Mouse (Mus musculus): ENCODE data around the gene Tuba4a. TPM values are rescaled to one million over a fixed set of nuclear protein-coding genes. Genes with fewer than 3 reads are reported as not detected.

Gene Tuba4a
- polyA plus RNA-seq, 1 experiment from 2014 or later = 10.7 TPM

Small RNAs within 50 kb of the gene (microRNA-seq; reads per million reads assigned to microRNA genes)
- gene Gm27943 = not detected

Other genes starting within 250 kb of the Tuba4a start
- 13.1 and 13.3 TPM in 2 replicates for gene Nhej1, start 94.7 kb downstream of the Tuba4a start, polyA plus RNA-seq (2016; fragmentation: Nextera tagmentation; extraction: Ambion mirVana)
- 0.11 TPM in 1 of 2 replicates, not detected in the other for gene Slc23a3, start 86.0 kb downstream of the Tuba4a start, polyA plus RNA-seq (2016; fragmentation: Nextera tagmentation; extraction: Ambion mirVana)
- gene Cnppd1, start 77.2 kb downstream of the Tuba4a start, polyA plus RNA-seq (2016; fragmentation: Nextera tagmentation; extraction: Ambion mirVana) = 35.6 and 41.3 TPM in 2 replicates
- 31.5 and 35.3 TPM in 2 replicates for gene Retreg2, start 77.1 kb downstream of the Tuba4a start, polyA plus RNA-seq (2016; fragmentation: Nextera tagmentation; extraction: Ambion mirVana)
- gene Zfand2b, start 51.2 kb downstream of the Tuba4a start, polyA plus RNA-seq (2016; fragmentation: Nextera tagmentation; extraction: Ambion mirVana) = 28.7 and 35.5 TPM in 2 replicates
- gene Abcb6, start 39.5 kb downstream of the Tuba4a start, polyA plus RNA-seq (2016; fragmentation: Nextera tagmentation; extraction: Ambion mirVana) = 38.0 and 39.0 TPM in 2 replicates
- 22.0 and 24.8 TPM in 2 replicates for gene Ankzf1, start 27.7 kb downstream of the Tuba4a start, polyA plus RNA-seq (2016; fragmentation: Nextera tagmentation; extraction: Ambion mirVana)
- 19.1 and 23.9 TPM in 2 replicates for gene Atg9a, start 27.7 kb downstream of the Tuba4a start, polyA plus RNA-seq (2016; fragmentation: Nextera tagmentation; extraction: Ambion mirVana)
- gene Glb1l, start 9.1 kb downstream of the Tuba4a start, polyA plus RNA-seq (2016; fragmentation: Nextera tagmentation; extraction: Ambion mirVana) = 10.3 and 12.8 TPM in 2 replicates
- 146 and 149 TPM in 2 replicates for gene Stk16, start 9.0 kb downstream of the Tuba4a start, polyA plus RNA-seq (2016; fragmentation: Nextera tagmentation; extraction: Ambion mirVana)
- gene A630095N17Rik, start 12.2 kb upstream of the Tuba4a start, polyA plus RNA-seq (2016; fragmentation: Nextera tagmentation; extraction: Ambion mirVana) = not detected in 2 replicates
- gene Dnajb2, start 16.5 kb upstream of the Tuba4a start, polyA plus RNA-seq (2016; fragmentation: Nextera tagmentation; extraction: Ambion mirVana) = 23.8 and 29.9 TPM in 2 replicates
- gene Ptprn, start 44.6 kb upstream of the Tuba4a start, polyA plus RNA-seq (2016; fragmentation: Nextera tagmentation; extraction: Ambion mirVana) = 0.11 and 0.13 TPM in 2 replicates
- not detected in 2 replicates for gene Resp18, start 58.5 kb upstream of the Tuba4a start, polyA plus RNA-seq (2016; fragmentation: Nextera tagmentation; extraction: Ambion mirVana)
- 117 and 132 TPM in 2 replicates for gene Dnpep, start 98.1 kb upstream of the Tuba4a start, polyA plus RNA-seq (2016; fragmentation: Nextera tagmentation; extraction: Ambion mirVana)
- gene Des, start 140.5 kb upstream of the Tuba4a start, polyA plus RNA-seq (2016; fragmentation: Nextera tagmentation; extraction: Ambion mirVana) = 6.2 and 7.8 TPM in 2 replicates
- gene Speg, start 155.4 kb upstream of the Tuba4a start, polyA plus RNA-seq (2016; fragmentation: Nextera tagmentation; extraction: Ambion mirVana) = 45.7 and 49.6 TPM in 2 replicates
- gene Gmppa, start 216.1 kb upstream of the Tuba4a start, polyA plus RNA-seq (2016; fragmentation: Nextera tagmentation; extraction: Ambion mirVana) = 50.4 and 61.7 TPM in 2 replicates
- 0.31 and 0.59 TPM in 2 replicates for gene Asic4, start 230.6 kb upstream of the Tuba4a start, polyA plus RNA-seq (2016; fragmentation: Nextera tagmentation; extraction: Ambion mirVana)

Measured in limb, embryonic 10.5 days (tissue).